Mouse (Mus musculus): ENCODE data around the gene Zc2hc1b. TPM values are rescaled to one million over a fixed set of nuclear protein-coding genes. Genes with fewer than 3 reads are reported as not detected.

Gene Zc2hc1b
- polyA plus RNA-seq, 1 experiment = not detected

DNA sequence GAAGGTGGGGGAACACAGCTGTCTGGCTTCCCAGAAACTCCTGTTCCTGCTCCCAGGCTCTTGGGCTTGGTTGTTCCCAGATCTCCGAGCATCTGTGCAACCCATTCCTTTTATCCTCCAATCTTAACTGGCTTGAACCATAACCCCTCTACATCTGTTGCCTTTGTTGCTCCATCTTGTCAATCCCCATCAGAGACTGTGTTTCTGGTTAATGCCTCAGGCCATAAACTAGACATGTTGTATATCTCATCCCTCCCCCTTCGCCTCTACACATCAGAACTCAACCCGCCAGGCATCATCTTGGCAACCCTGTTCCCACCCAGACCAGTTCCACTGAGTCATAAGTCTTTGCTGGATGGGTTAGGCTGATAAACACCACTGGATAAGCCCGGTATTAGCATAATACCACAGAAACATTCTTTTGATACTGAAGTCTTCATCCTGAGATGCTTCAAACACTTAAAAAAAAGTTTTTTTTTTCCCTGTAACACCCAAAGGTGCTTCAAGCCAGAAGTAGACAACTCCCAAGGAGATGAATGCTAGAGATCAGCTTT is 24.9 kb downstream of the Zc2hc1b start:
- TF ChIP-seq MYOD1 (IDR thresholded peaks at IDR 0.05; ENCODE audit: control insufficient read depth, insufficient read length, low read depth) (no peak), CTCF (IDR thresholded peaks at IDR 0.05; ENCODE audit: control insufficient read depth, insufficient read depth, insufficient read length) (no peak), FOSL1 (IDR thresholded peaks at IDR 0.05; ENCODE audit: insufficient read depth, low read length, poor library complexity, severe bottlenecking) (no peak), MAX (IDR thresholded peaks at IDR 0.05) (no peak), CEBPB (IDR thresholded peaks at IDR 0.05; ENCODE audit: low read depth) (no peak), USF1 (IDR thresholded peaks at IDR 0.05; ENCODE audit: low read depth) (no peak), MYOG (IDR thresholded peaks at IDR 0.05; ENCODE audit: control insufficient read depth, extremely low read depth, insufficient read length) (no peak)
- Histone ChIP-seq H3K36me3 (ENCODE audit: control insufficient read depth, insufficient read depth) (no peaks in the 10 kb centered on the region), H3K4me3 (ENCODE audit: insufficient read depth, poor library complexity, severe bottlenecking) (no peak overlapping the region), H3ac (ENCODE audit: control insufficient read depth, insufficient read length, low read depth) (no peak overlapping the region), H3K79me2 (ENCODE audit: control insufficient read depth, insufficient read depth) (no peaks in the 10 kb centered on the region), H3K27me3 (ENCODE audit: control insufficient read depth, insufficient read depth, insufficient read length) (peaks cover 12% of the 10 kb centered on the region), H3K79me3 (ENCODE audit: low read depth) (no peaks in the 10 kb centered on the region)

GRCm38 (mm10) chr10:13151353-13151752 is 26.5 kb downstream of the Zc2hc1b start:
- Histone ChIP-seq H3K79me3 (ENCODE audit: low read depth) (no peaks in the 10 kb centered on the region), H3K79me2 (ENCODE audit: control insufficient read depth, insufficient read depth) (no peaks in the 10 kb centered on the region), H3K27me3 (ENCODE audit: control insufficient read depth, insufficient read depth, insufficient read length) (peaks cover 12% of the 10 kb centered on the region), H3K4me3 (ENCODE audit: insufficient read depth, poor library complexity, severe bottlenecking) (no peak overlapping the region), H3ac (ENCODE audit: control insufficient read depth, insufficient read length, low read depth) (no peak overlapping the region), H3K36me3 (ENCODE audit: control insufficient read depth, insufficient read depth) (no peaks in the 10 kb centered on the region)
- TF ChIP-seq CEBPB (IDR thresholded peaks at IDR 0.05; ENCODE audit: low read depth) = no peak
- TF ChIP-seq MAX (IDR thresholded peaks at IDR 0.05) = no peak
- TF ChIP-seq MYOG (IDR thresholded peaks at IDR 0.05; ENCODE audit: control insufficient read depth, extremely low read depth, insufficient read length) = no peak
- TF ChIP-seq USF1 (IDR thresholded peaks at IDR 0.05; ENCODE audit: low read depth) = no peak
- no peak for TF ChIP-seq CTCF (IDR thresholded peaks at IDR 0.05; ENCODE audit: control insufficient read depth, insufficient read depth, insufficient read length)
- TF ChIP-seq MYOD1 (IDR thresholded peaks at IDR 0.05; ENCODE audit: control insufficient read depth, insufficient read length, low read depth) = no peak
- TF ChIP-seq FOSL1 (IDR thresholded peaks at IDR 0.05; ENCODE audit: insufficient read depth, low read length, poor library complexity, severe bottlenecking) = no peak

- Histone ChIP-seq H3K79me3 (ENCODE audit: low read depth) (no peaks in the 10 kb centered on the region), H3K36me3 (ENCODE audit: control insufficient read depth, insufficient read depth) (no peaks in the 10 kb centered on the region), H3K27me3 (ENCODE audit: control insufficient read depth, insufficient read depth, insufficient read length) (peaks cover 12% of the 10 kb centered on the region), H3K79me2 (ENCODE audit: control insufficient read depth, insufficient read depth) (no peaks in the 10 kb centered on the region), H3ac (ENCODE audit: control insufficient read depth, insufficient read length, low read depth) (no peak overlapping the region), H3K4me3 (ENCODE audit: insufficient read depth, poor library complexity, severe bottlenecking) (no peak overlapping the region)
- TF ChIP-seq USF1 (IDR thresholded peaks at IDR 0.05; ENCODE audit: low read depth) = no peak
- TF ChIP-seq FOSL1 (IDR thresholded peaks at IDR 0.05; ENCODE audit: insufficient read depth, low read length, poor library complexity, severe bottlenecking) = no peak
- TF ChIP-seq CTCF (IDR thresholded peaks at IDR 0.05; ENCODE audit: control insufficient read depth, insufficient read depth, insufficient read length) = no peak
These were observed 27.4 kb downstream of the Zc2hc1b start for GRCm38 (mm10) chr10:13150435-13150834.

GRCm38 (mm10) chr10:13140434-13140833 is 37.4 kb downstream of the Zc2hc1b start:
- Histone ChIP-seq H3K4me3 (ENCODE audit: insufficient read depth, poor library complexity, severe bottlenecking) (no peak overlapping the region), H3K27me3 (ENCODE audit: control insufficient read depth, insufficient read depth, insufficient read length) (peaks cover 25% of the 10 kb centered on the region), H3K79me3 (ENCODE audit: low read depth) (no peaks in the 10 kb centered on the region), H3ac (ENCODE audit: control insufficient read depth, insufficient read length, low read depth) (no peak overlapping the region), H3K79me2 (ENCODE audit: control insufficient read depth, insufficient read depth) (no peaks in the 10 kb centered on the region), H3K36me3 (ENCODE audit: control insufficient read depth, insufficient read depth) (no peaks in the 10 kb centered on the region)
- TF ChIP-seq MYOD1 (IDR thresholded peaks at IDR 0.05; ENCODE audit: control insufficient read depth, insufficient read length, low read depth) = no peak
- no peak for TF ChIP-seq MAX (IDR thresholded peaks at IDR 0.05)
- no peak for TF ChIP-seq FOSL1 (IDR thresholded peaks at IDR 0.05; ENCODE audit: insufficient read depth, low read length, poor library complexity, severe bottlenecking)
- TF ChIP-seq CEBPB (IDR thresholded peaks at IDR 0.05; ENCODE audit: low read depth) = no peak
- TF ChIP-seq MYOG (IDR thresholded peaks at IDR 0.05; ENCODE audit: control insufficient read depth, extremely low read depth, insufficient read length) = no peak
- TF ChIP-seq CTCF (IDR thresholded peaks at IDR 0.05; ENCODE audit: control insufficient read depth, insufficient read depth, insufficient read length) = no peak
- TF ChIP-seq USF1 (IDR thresholded peaks at IDR 0.05; ENCODE audit: low read depth) = no peak

DNA sequence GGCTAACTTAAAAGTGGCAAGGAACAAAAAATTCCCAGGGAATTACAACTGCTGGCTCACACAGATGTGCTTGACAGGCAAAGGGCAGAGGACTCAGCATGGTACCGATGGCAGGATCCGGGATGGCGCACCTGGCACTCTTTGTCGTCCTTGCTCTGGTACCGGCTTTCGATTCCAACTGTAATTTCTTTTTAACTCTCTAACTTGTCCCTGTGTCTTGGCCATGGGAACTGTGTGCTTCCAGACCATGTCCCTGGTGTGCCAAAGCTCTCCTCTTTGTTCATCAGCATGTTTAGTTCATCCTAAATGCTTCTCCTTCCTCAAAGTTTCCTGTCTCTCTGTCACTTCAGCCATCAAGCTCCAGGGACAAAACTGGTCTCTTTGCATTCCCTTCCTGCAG is 39.9 kb downstream of the Zc2hc1b start:
- Histone ChIP-seq H3K79me2 (ENCODE audit: control insufficient read depth, insufficient read depth) (no peaks in the 10 kb centered on the region), H3ac (ENCODE audit: control insufficient read depth, insufficient read length, low read depth) (no peak overlapping the region), H3K4me3 (ENCODE audit: insufficient read depth, poor library complexity, severe bottlenecking) (no peak overlapping the region), H3K36me3 (ENCODE audit: control insufficient read depth, insufficient read depth) (no peaks in the 10 kb centered on the region), H3K27me3 (ENCODE audit: control insufficient read depth, insufficient read depth, insufficient read length) (peaks cover 25% of the 10 kb centered on the region), H3K79me3 (ENCODE audit: low read depth) (no peaks in the 10 kb centered on the region)
- TF ChIP-seq MAX (IDR thresholded peaks at IDR 0.05) (no peak), MYOD1 (IDR thresholded peaks at IDR 0.05; ENCODE audit: control insufficient read depth, insufficient read length, low read depth) (no peak), FOSL1 (IDR thresholded peaks at IDR 0.05; ENCODE audit: insufficient read depth, low read length, poor library complexity, severe bottlenecking) (no peak), CTCF (IDR thresholded peaks at IDR 0.05; ENCODE audit: control insufficient read depth, insufficient read depth, insufficient read length) (no peak), MYOG (IDR thresholded peaks at IDR 0.05; ENCODE audit: control insufficient read depth, extremely low read depth, insufficient read length) (no peak), USF1 (IDR thresholded peaks at IDR 0.05; ENCODE audit: low read depth) (no peak), CEBPB (IDR thresholded peaks at IDR 0.05; ENCODE audit: low read depth) (no peak)

DNA sequence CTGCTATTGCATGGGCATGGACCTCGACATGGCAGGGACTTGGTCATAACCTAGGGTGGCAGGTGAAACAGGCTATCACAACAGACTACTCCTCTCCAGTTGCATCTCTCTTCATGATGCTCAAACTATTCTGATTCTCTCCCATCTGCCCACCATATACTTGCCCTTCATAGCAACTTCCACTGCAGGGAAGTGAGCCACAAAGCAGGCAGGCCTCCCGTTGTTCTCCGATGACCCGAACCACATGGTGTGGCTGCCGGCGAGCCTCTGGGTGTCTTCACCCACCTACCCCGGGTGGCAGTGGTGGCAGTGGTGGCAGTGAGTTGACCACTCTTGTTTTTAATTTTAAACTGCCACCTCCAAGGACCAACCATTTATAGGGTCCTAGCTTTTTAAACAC is 42.1 kb downstream of the Zc2hc1b start:
- no peaks in the 10 kb centered on the region for H3K36me3 ChIP-seq (ENCODE audit: control insufficient read depth, insufficient read depth)
- no peaks in the 10 kb centered on the region for H3K79me3 ChIP-seq (ENCODE audit: low read depth)
- H3ac ChIP-seq (ENCODE audit: control insufficient read depth, insufficient read length, low read depth) = no peak overlapping the region
- no peak overlapping the region for H3K4me3 ChIP-seq (ENCODE audit: insufficient read depth, poor library complexity, severe bottlenecking)
- H3K79me2 ChIP-seq (ENCODE audit: control insufficient read depth, insufficient read depth) = no peaks in the 10 kb centered on the region
- TF ChIP-seq MAX (IDR thresholded peaks at IDR 0.05) (no peak), USF1 (IDR thresholded peaks at IDR 0.05; ENCODE audit: low read depth) (no peak), CEBPB (IDR thresholded peaks at IDR 0.05; ENCODE audit: low read depth) (no peak), CTCF (IDR thresholded peaks at IDR 0.05; ENCODE audit: control insufficient read depth, insufficient read depth, insufficient read length) (no peak), FOSL1 (IDR thresholded peaks at IDR 0.05; ENCODE audit: insufficient read depth, low read length, poor library complexity, severe bottlenecking) (no peak), MYOD1 (IDR thresholded peaks at IDR 0.05; ENCODE audit: control insufficient read depth, insufficient read length, low read depth) (no peak), MYOG (IDR thresholded peaks at IDR 0.05; ENCODE audit: control insufficient read depth, extremely low read depth, insufficient read length) (no peak)
- peaks cover 17% of the 10 kb centered on the region for H3K27me3 ChIP-seq (ENCODE audit: control insufficient read depth, insufficient read depth, insufficient read length)

Measured in C2C12 (cell line).